Mouse (Mus musculus): Measurements from ENCODE around the gene Gm10217. TPM values are rescaled to one million over a fixed set of nuclear protein-coding genes. Genes with fewer than 3 reads are reported as not detected.

Gene Gm10217
- not detected for polyA plus RNA-seq (2014; fragmentation: Illumina TruSeq; extraction: RNeasy Lipid Tissue Mini Kit (QIAGEN cat#74804); ENCODE audit: low replicate concordance)

GRCm38 (mm10) chr8:9863951-9864350, at the start of gene Gm10217:
Gene Gm10217 (plus strand): TSS chr8:9864251.

Other genes with a start within 250 kb of the Gm10217 start
- 0.56 TPM for gene Fam155a, start 93.1 kb upstream of the Gm10217 start, polyA plus RNA-seq (2014; fragmentation: Illumina TruSeq; extraction: RNeasy Lipid Tissue Mini Kit (QIAGEN cat#74804); ENCODE audit: low replicate concordance)
- 22.0 TPM for gene Lig4, start 113.4 kb downstream of the Gm10217 start, polyA plus RNA-seq (2014; fragmentation: Illumina TruSeq; extraction: RNeasy Lipid Tissue Mini Kit (QIAGEN cat#74804); ENCODE audit: low replicate concordance)
- 59.0 TPM for gene Abhd13, start 113.5 kb downstream of the Gm10217 start, polyA plus RNA-seq (2014; fragmentation: Illumina TruSeq; extraction: RNeasy Lipid Tissue Mini Kit (QIAGEN cat#74804); ENCODE audit: low replicate concordance)
- 7.0 TPM for gene Tnfsf13b, start 142.2 kb downstream of the Gm10217 start, polyA plus RNA-seq (2014; fragmentation: Illumina TruSeq; extraction: RNeasy Lipid Tissue Mini Kit (QIAGEN cat#74804); ENCODE audit: low replicate concordance)

All from small intestine, adult 10 weeks (tissue).